Mouse (Mus musculus): ENCODE data around the gene Ptgfrn. TPM values are rescaled to one million over a fixed set of nuclear protein-coding genes. Genes with fewer than 3 reads are reported as not detected.

Gene Ptgfrn
- total and polyA plus RNA-seq, 3 experiments: not detected

DNA sequence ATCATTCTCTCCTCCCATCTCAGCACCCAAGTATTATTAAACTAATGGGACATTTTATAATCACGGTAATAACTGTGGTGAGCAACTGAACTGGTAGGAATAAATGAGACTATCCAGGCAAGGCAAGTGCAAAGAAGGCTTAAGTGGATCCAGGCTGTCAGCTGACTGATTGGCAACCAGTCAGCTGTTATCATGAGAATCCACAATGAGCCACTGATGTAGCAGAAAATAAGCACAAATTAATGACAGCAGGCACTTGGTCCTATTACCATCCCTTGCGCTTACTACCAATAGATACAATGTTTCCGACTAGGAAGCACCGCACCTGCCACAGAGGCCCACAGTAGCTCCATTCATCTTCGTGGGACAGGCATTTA is 2.4 kb upstream of the Ptgfrn start:
- no peaks in the 10 kb centered on the region for H3K79me2 ChIP-seq (replicated peaks; ENCODE audit: control insufficient read depth, extremely low read depth, insufficient read depth, poor library complexity, severe bottlenecking)
- H3K4me2 ChIP-seq (ENCODE audit: insufficient read depth, low read depth, poor library complexity, severe bottlenecking): no peak overlapping the region
- dilution Hi-C loops (cut with MboI; ENCODE audit: extremely low pct_ligation_motif_present, extremely low pct_unique_long_range_greater_than_20kb, low sequenced_read_pairs): no loop called here
- H3K4me3 ChIP-seq (replicated peaks in 1 of 3; ENCODE audit: low read depth in 2 of 3, low read length in 2 of 3, poor library complexity in 1 of 3): no peak overlapping the region
- no peaks in the 10 kb centered on the region for H3K9me3 ChIP-seq (replicated peaks; ENCODE audit: low read length)
- in situ Hi-C loops (cut with MboI; ENCODE audit: low pct_ligation_motif_present, low pct_unique_long_range_greater_than_20kb, low sequenced_read_pairs): no loop called here
- no peaks in the 10 kb centered on the region for H3K4me1 ChIP-seq (ENCODE audit: control insufficient read depth in 1 of 2, insufficient read depth in 2 of 2)
- no peaks in the 10 kb centered on the region for H3K36me3 ChIP-seq (replicated peaks in 1 of 2; ENCODE audit: control insufficient read depth in 1 of 2, insufficient read depth in 1 of 2, low read length in 1 of 2)
- no peak for DNase-seq (ENCODE audit: extremely low read depth)
- TF ChIP-seq ZNF384 (IDR thresholded peaks at IDR 0.05; ENCODE audit: low read depth, low read length) (no peak), POLR2AphosphoS2 (IDR thresholded peaks at IDR 0.05; ENCODE audit: low read depth, low read length) (no peak), ELF1 (IDR thresholded peaks at IDR 0.05; ENCODE audit: low read depth, low read length) (no peak), E2F4 (IDR thresholded peaks at IDR 0.05; ENCODE audit: insufficient replicate concordance, low read depth, low read length) (no peak), USF1 (IDR thresholded peaks at IDR 0.05; ENCODE audit: low read depth, low read length) (no peak), MEF2A (IDR thresholded peaks at IDR 0.05; ENCODE audit: borderline replicate concordance, low read depth, low read length) (no peak), TCF12 (IDR thresholded peaks at IDR 0.05; ENCODE audit: low read depth, low read length) (no peak), MAZ (IDR thresholded peaks at IDR 0.05; ENCODE audit: low read depth, low read length) (no peak)
- H3K9ac ChIP-seq (ENCODE audit: insufficient read depth, low read depth): no peak overlapping the region
- no peak overlapping the region for H3K27ac ChIP-seq (ENCODE audit: insufficient read depth, low read depth)
- no peaks in the 10 kb centered on the region for H3K27me3 ChIP-seq (replicated peaks)

DNA sequence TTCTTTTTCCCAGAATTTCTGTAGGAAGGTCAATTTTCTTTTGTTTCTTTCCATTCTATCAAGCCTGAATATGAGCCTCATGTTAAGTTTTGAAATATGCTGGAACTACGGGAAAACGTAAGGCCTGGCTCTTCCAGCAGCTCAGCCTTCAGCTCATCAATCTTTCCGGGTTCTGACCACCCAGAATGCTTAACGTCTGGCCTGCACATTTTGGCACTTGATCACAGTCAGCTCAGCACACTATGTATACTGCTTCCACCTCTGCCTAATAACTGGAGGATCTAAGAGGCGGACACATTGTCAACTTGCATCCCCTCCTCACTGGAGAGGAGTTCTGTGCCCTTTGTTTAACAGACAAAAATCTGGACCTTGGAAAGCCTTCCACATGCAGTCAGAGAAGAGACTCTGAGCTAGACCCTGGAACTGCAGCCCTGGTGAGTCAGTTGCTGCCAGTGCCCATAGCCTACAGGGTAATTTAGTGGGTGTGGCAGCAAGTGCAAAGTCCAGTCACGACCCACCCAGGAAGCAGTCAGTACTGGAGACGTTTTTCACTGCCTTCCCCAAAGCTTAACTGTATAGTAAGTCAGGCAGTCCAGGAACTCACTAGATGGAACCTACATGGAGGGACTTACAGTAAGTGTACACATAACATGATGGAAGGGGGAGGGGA is 1.9 kb upstream of the Ptgfrn start:
- H3K4me3 ChIP-seq (replicated peaks in 1 of 3; ENCODE audit: low read depth in 2 of 3, low read length in 2 of 3, poor library complexity in 1 of 3): no peak overlapping the region
- in situ Hi-C loops (cut with MboI; ENCODE audit: low pct_ligation_motif_present, low pct_unique_long_range_greater_than_20kb, low sequenced_read_pairs) (no loop called here), dilution Hi-C loops (cut with MboI; ENCODE audit: extremely low pct_ligation_motif_present, extremely low pct_unique_long_range_greater_than_20kb, low sequenced_read_pairs) (no loop called here)
- H3K9ac ChIP-seq (ENCODE audit: insufficient read depth, low read depth): no peak overlapping the region
- TF ChIP-seq KAT2A (IDR thresholded peaks at IDR 0.05; ENCODE audit: insufficient replicate concordance, low read length) (no peak), ELF1 (IDR thresholded peaks at IDR 0.05; ENCODE audit: low read depth, low read length) (no peak), E2F4 (IDR thresholded peaks at IDR 0.05; ENCODE audit: insufficient replicate concordance, low read depth, low read length) (no peak), MAFK (IDR thresholded peaks at IDR 0.05; ENCODE audit: insufficient replicate concordance, low read length) (no peak), ZNF384 (IDR thresholded peaks at IDR 0.05; ENCODE audit: low read depth, low read length) (no peak), SMC3 (IDR thresholded peaks at IDR 0.05; ENCODE audit: low read depth, low read length) (no peak), BHLHE40 (IDR thresholded peaks at IDR 0.05; ENCODE audit: low read depth, low read length) (no peak), NELFE (IDR thresholded peaks at IDR 0.05; ENCODE audit: low read depth, low read length) (no peak), ETS1 (conservative IDR thresholded peaks at IDR 0.05; ENCODE audit: low read depth, low read length) (no peak), POLR2AphosphoS2 (IDR thresholded peaks at IDR 0.05; ENCODE audit: low read depth, low read length) (no peak), CHD2 (IDR thresholded peaks at IDR 0.05; ENCODE audit: low read length) (no peak)
- H3K27ac ChIP-seq (ENCODE audit: insufficient read depth, low read depth): no peak overlapping the region
- no peak for DNase-seq (ENCODE audit: extremely low read depth)
- H3K36me3 ChIP-seq (replicated peaks in 1 of 2; ENCODE audit: control insufficient read depth in 1 of 2, insufficient read depth in 1 of 2, low read length in 1 of 2): no peaks in the 10 kb centered on the region
- H3K4me1 ChIP-seq (ENCODE audit: control insufficient read depth in 1 of 2, insufficient read depth in 2 of 2): no peaks in the 10 kb centered on the region
- H3K9me3 ChIP-seq (replicated peaks; ENCODE audit: low read length): no peaks in the 10 kb centered on the region
- H3K27me3 ChIP-seq (replicated peaks): no peaks in the 10 kb centered on the region
- H3K79me2 ChIP-seq (replicated peaks; ENCODE audit: control insufficient read depth, extremely low read depth, insufficient read depth, poor library complexity, severe bottlenecking): no peaks in the 10 kb centered on the region
- H3K4me2 ChIP-seq (ENCODE audit: insufficient read depth, low read depth, poor library complexity, severe bottlenecking): no peak overlapping the region
